Mouse (Mus musculus) midbrain, embryonic 11.5 days (tissue): ENCODE measurements at regions not wholly inside any gene's neighbourhood (a gene's known extent, or its start where the extent isn't known, plus 50 kb on each side); places are given as distances from the start of the nearest gene placed in this dataset.
A peak's percentile ranks its signal among the peaks of the same experiment; 100 is the strongest.

Experiments
- ATAC-seq: fragments of 200-750 bp; cut with Nextera tagmentation; 2 replicates; pipeline ENCODE4 v1.8.0; 2017; ENCODE audit warnings: moderate TSS enrichment, moderate library complexity; ENCODE audit not compliant: low FRiP score
- DNase-seq: peaks from one replicate; pipeline ENCODE4 v3.0.0; 2015; ENCODE audit warnings: low spot score; ENCODE audit errors: missing footprints
- H3K27ac ChIP-seq: fragments of 300-500 bp; sonication (generic); 2 replicates; pipeline ENCODE4 v1.5.1; 2014; ENCODE audit warnings: low read depth, low read length
- H3K27me3 ChIP-seq: fragments of 300-500 bp; sonication (generic); 2 replicates; pipeline ENCODE4 v1.6.1; 2014; ENCODE audit warnings: mild to moderate bottlenecking, low read length, moderate library complexity, mixed read lengths; ENCODE audit not compliant: control insufficient read depth, insufficient read depth
- H3K36me3 ChIP-seq: fragments of 300-500 bp; sonication (generic); 2 replicates; pipeline ENCODE4 v1.6.1; 2014; ENCODE audit warnings: mild to moderate bottlenecking, low read length, moderate library complexity, mixed read lengths; ENCODE audit not compliant: control insufficient read depth, insufficient read depth
- H3K4me1 ChIP-seq: fragments of 300-500 bp; sonication (generic); 2 replicates; pipeline ENCODE4 v1.6.1; 2014; ENCODE audit warnings: low read length; ENCODE audit not compliant: control insufficient read depth, insufficient read depth
- H3K4me2 ChIP-seq: fragments of 300-500 bp; sonication (generic); 2 replicates; pipeline ENCODE4 v1.6.1; 2014; ENCODE audit warnings: mild to moderate bottlenecking, moderate library complexity
- H3K4me3 ChIP-seq: fragments of 300-500 bp; sonication (generic); 2 replicates; pipeline ENCODE4 v1.5.1; 2014; ENCODE audit warnings: low read depth, low read length
- H3K9ac ChIP-seq: fragments of 300-500 bp; sonication (generic); 2 replicates; pipeline ENCODE4 v1.6.1; 2014; ENCODE audit warnings: low read length
- H3K9me3 ChIP-seq: fragments of 300-500 bp; sonication (generic); 2 replicates; pipeline ENCODE4 v1.6.1; 2016; ENCODE audit warnings: low read length; ENCODE audit not compliant: control insufficient read depth
- WGBS: fragments of 180-500 bp; shearing (Covaris S2); extraction: QIAGEN DNeasy Blood & Tissue Kit; methylation state at CpG from one replicate; pipeline ENCODE4 v1.1.7; 2014; 5-methylcytosine and 5-hydroxymethylcytosine counted together

- DNase-seq (no peak), ATAC-seq (no peak)
- no peaks in the 10 kb centered on the region for H3K36me3 ChIP-seq
- under 1% methylated on average over 25 of the region's 25 CpGs for WGBS
- H3K27me3 ChIP-seq = peaks cover 59% of the 10 kb centered on the region
- H3K4me2 ChIP-seq = peak overlapping the region; percentile 100
- no peaks in the 10 kb centered on the region for H3K9me3 ChIP-seq
- no peak overlapping the region for H3K9ac ChIP-seq
- peaks cover 23% of the 10 kb centered on the region for H3K4me1 ChIP-seq
- H3K4me3 ChIP-seq = peak overlapping the region; percentile 64
- no peak overlapping the region for H3K27ac ChIP-seq
Observed at GRCm38 (mm10) chr6:31217641-31218138, 180.8 kb upstream of the Mkln1 start.

- no peak for ATAC-seq
- H3K9ac ChIP-seq = no peak overlapping the region
- H3K4me3 ChIP-seq = peak overlapping the region; percentile 64
- 1% methylated on average over 40 of the region's 40 CpGs for WGBS
- H3K27me3 ChIP-seq = peaks cover 59% of the 10 kb centered on the region
- no peaks in the 10 kb centered on the region for H3K9me3 ChIP-seq
- peak; percentile 97 for DNase-seq
- no peak overlapping the region for H3K27ac ChIP-seq
- H3K36me3 ChIP-seq = no peaks in the 10 kb centered on the region
- peak overlapping the region; percentile 100 for H3K4me2 ChIP-seq
- peaks cover 23% of the 10 kb centered on the region for H3K4me1 ChIP-seq
Observed at GRCm38 (mm10) chr6:31218139-31218750, 180.3 kb upstream of the Mkln1 start.

- no peak overlapping the region for H3K27ac ChIP-seq
- peaks cover 59% of the 10 kb centered on the region for H3K27me3 ChIP-seq
- ATAC-seq (no peak), DNase-seq (peak; percentile 89)
- peaks cover 23% of the 10 kb centered on the region for H3K4me1 ChIP-seq
- no peaks in the 10 kb centered on the region for H3K9me3 ChIP-seq
- no peak overlapping the region for H3K9ac ChIP-seq
- H3K4me2 ChIP-seq = peak overlapping the region; percentile 100
- 37% methylated on average over 8 of the region's 8 CpGs for WGBS
- no peaks in the 10 kb centered on the region for H3K36me3 ChIP-seq
- peak overlapping the region; percentile 64; the same call in 1 of the 2 replicates for H3K4me3 ChIP-seq
Observed at GRCm38 (mm10) chr6:31218880-31219279, 179.7 kb upstream of the Mkln1 start.

- DNase-seq (no peak), ATAC-seq (no peak)
- Histone ChIP-seq H3K9me3 (no peaks in the 10 kb centered on the region), H3K9ac (peak overlapping the region; percentile 22; the same call in 1 of the 2 replicates), H3K27me3 (peaks cover 59% of the 10 kb centered on the region), H3K36me3 (no peaks in the 10 kb centered on the region), H3K27ac (no peak overlapping the region), H3K4me2 (peak overlapping the region; percentile 61), H3K4me3 (peak overlapping the region; percentile 33), H3K4me1 (peaks cover 23% of the 10 kb centered on the region)
- WGBS = 13% methylated on average over 3 of the region's 3 CpGs
Observed at GRCm38 (mm10) chr6:31219736-31220135, 178.8 kb upstream of the Mkln1 start.

GRCm38 (mm10) chr6:31220184-31220931 is 178.2 kb upstream of the Mkln1 start:
- H3K27ac ChIP-seq = no peak overlapping the region; the same call in 1 of the 2 replicates
- ATAC-seq (peak; percentile 22; the same call in 1 of the 2 replicates), DNase-seq (peak; percentile 94)
- peaks cover 55% of the 10 kb centered on the region for H3K27me3 ChIP-seq
- peak overlapping the region; percentile 33 for H3K4me3 ChIP-seq
- peak overlapping the region; percentile 22; the same call in 1 of the 2 replicates for H3K9ac ChIP-seq
- H3K36me3 ChIP-seq = no peaks in the 10 kb centered on the region
- no peaks in the 10 kb centered on the region for H3K9me3 ChIP-seq
- H3K4me2 ChIP-seq = peak overlapping the region; percentile 61
- peaks cover 23% of the 10 kb centered on the region for H3K4me1 ChIP-seq
- under 1% methylated on average over 30 of the region's 30 CpGs for WGBS

GRCm38 (mm10) chr6:31221490-31221889 is 177.0 kb upstream of the Mkln1 start:
- ATAC-seq = no peak
- Histone ChIP-seq H3K27me3 (peaks cover 44% of the 10 kb centered on the region), H3K4me2 (peak overlapping the region; percentile 8; the same call in 1 of the 2 replicates), H3K9ac (no peak overlapping the region), H3K4me3 (no peak overlapping the region), H3K9me3 (no peaks in the 10 kb centered on the region), H3K27ac (no peak overlapping the region), H3K4me1 (peaks cover 20% of the 10 kb centered on the region), H3K36me3 (no peaks in the 10 kb centered on the region)
- DNase-seq = peak; percentile 91
- 22% methylated on average over 10 of the region's 10 CpGs for WGBS

- Histone ChIP-seq H3K4me2 (no peak overlapping the region), H3K4me3 (no peak overlapping the region), H3K36me3 (no peaks in the 10 kb centered on the region), H3K9me3 (no peaks in the 10 kb centered on the region), H3K27ac (no peak overlapping the region), H3K4me1 (peaks cover 20% of the 10 kb centered on the region), H3K27me3 (peaks cover 39% of the 10 kb centered on the region), H3K9ac (no peak overlapping the region)
- no peak for ATAC-seq
- 85% methylated on average over 6 of the region's 6 CpGs for WGBS
- peak; percentile 78 for DNase-seq
Observed at GRCm38 (mm10) chr6:31222024-31222579, 176.4 kb upstream of the Mkln1 start.

- Histone ChIP-seq H3K4me3 (no peak overlapping the region), H3K36me3 (no peaks in the 10 kb centered on the region), H3K4me1 (no peaks in the 10 kb centered on the region), H3K9me3 (no peaks in the 10 kb centered on the region), H3K27me3 (no peaks in the 10 kb centered on the region), H3K9ac (no peak overlapping the region), H3K4me2 (no peak overlapping the region), H3K27ac (no peak overlapping the region)
- 46% methylated on average over 5 of the region's 5 CpGs for WGBS
- ATAC-seq = no peak
- no peak for DNase-seq
Observed at GRCm38 (mm10) chr6:31227406-31227805, 171.1 kb upstream of the Mkln1 start.

GRCm38 (mm10) chr6:31228061-31228460 is 170.5 kb upstream of the Mkln1 start:
- Histone ChIP-seq H3K27me3 (no peaks in the 10 kb centered on the region), H3K4me1 (peaks cover 2% of the 10 kb centered on the region; the same call in 1 of the 2 replicates), H3K4me3 (no peak overlapping the region), H3K9me3 (no peaks in the 10 kb centered on the region), H3K27ac (no peak overlapping the region), H3K9ac (no peak overlapping the region), H3K4me2 (no peak overlapping the region), H3K36me3 (no peaks in the 10 kb centered on the region)
- 100% methylated on average over 1 of the region's 1 CpGs for WGBS
- ATAC-seq (no peak), DNase-seq (no peak)
